Mouse (Mus musculus) retina, postnatal 1 day (tissue): ENCODE results near the gene Pkp2.
"Not testable (repeated sequence)": the region's sequence is repeated elsewhere in the genome, so short reads cannot be mapped to it uniquely, and the experiment has no call there.

ENCODE experiments used
- DNase-seq: peaks from one replicate; pipeline ENCODE4 v3.0.0-alpha.2; 2012

The Pkp2 gene

GRCm38 (mm10) chr16:16213079-16213760, at the start of gene Pkp2:
TSS of gene Pkp2 (plus strand) at chr16:16213318.
- peak; percentile 89 for DNase-seq

- no peak for DNase-seq
These were observed 15.7 kb upstream of the Pkp2 start for GRCm38 (mm10) chr16:16197374-16197773.

GRCm38 (mm10) chr16:16201991-16202390, 11.1 kb upstream of the Pkp2 start:
- peak; percentile 65 for DNase-seq

GRCm38 (mm10) chr16:16204648-16205047, 8.5 kb upstream of the Pkp2 start:
- no peak for DNase-seq

GRCm38 (mm10) chr16:16212723-16213078, 417 bp upstream of the Pkp2 start:
- DNase-seq, result no peak

- no peak for DNase-seq
These were observed 715 bp downstream of the Pkp2 start for GRCm38 (mm10) chr16:16213761-16214305.

- DNase-seq, result no peak
These were observed 2.7 kb downstream of the Pkp2 start for GRCm38 (mm10) chr16:16215645-16216387.

- no peak for DNase-seq
These were observed 3.8 kb downstream of the Pkp2 start for GRCm38 (mm10) chr16:16216934-16217333.

- no peak for DNase-seq
These were observed 6.7 kb downstream of the Pkp2 start for GRCm38 (mm10) chr16:16219835-16220234.

GRCm38 (mm10) chr16:16222651-16223050, 9.5 kb downstream of the Pkp2 start:
- no peak for DNase-seq

- DNase-seq, result peak; percentile 84
These were observed 11.4 kb downstream of the Pkp2 start for GRCm38 (mm10) chr16:16224506-16224924.

- DNase-seq, result no peak
These were observed 12.7 kb downstream of the Pkp2 start for GRCm38 (mm10) chr16:16225828-16226227.

- no peak for DNase-seq
These were observed 17.3 kb downstream of the Pkp2 start for GRCm38 (mm10) chr16:16230439-16230838.

GRCm38 (mm10) chr16:16233919-16234318, 20.8 kb downstream of the Pkp2 start:
- no peak for DNase-seq

GRCm38 (mm10) chr16:16236681-16237080, 23.6 kb downstream of the Pkp2 start:
- DNase-seq, result not testable (repeated sequence)

- DNase-seq, result no peak
These were observed 25.2 kb downstream of the Pkp2 start for GRCm38 (mm10) chr16:16238356-16238755.

GRCm38 (mm10) chr16:16244711-16245110, 31.6 kb downstream of the Pkp2 start:
- no peak for DNase-seq

- DNase-seq, result no peak
These were observed 37.4 kb downstream of the Pkp2 start for GRCm38 (mm10) chr16:16250470-16250869.

- DNase-seq, result peak; percentile 65
These were observed 40.4 kb downstream of the Pkp2 start for GRCm38 (mm10) chr16:16253326-16254074.

- no peak for DNase-seq
These were observed 42.1 kb downstream of the Pkp2 start for GRCm38 (mm10) chr16:16255217-16255616.

GRCm38 (mm10) chr16:16255874-16256273, 42.8 kb downstream of the Pkp2 start:
- no peak for DNase-seq

GRCm38 (mm10) chr16:16256672-16257071, 43.6 kb downstream of the Pkp2 start:
- DNase-seq, result no peak

- DNase-seq, result no peak
These were observed 47.8 kb downstream of the Pkp2 start for GRCm38 (mm10) chr16:16260882-16261281.
